Mouse (Mus musculus): Measurements from ENCODE around the gene Tex21.

DNA sequence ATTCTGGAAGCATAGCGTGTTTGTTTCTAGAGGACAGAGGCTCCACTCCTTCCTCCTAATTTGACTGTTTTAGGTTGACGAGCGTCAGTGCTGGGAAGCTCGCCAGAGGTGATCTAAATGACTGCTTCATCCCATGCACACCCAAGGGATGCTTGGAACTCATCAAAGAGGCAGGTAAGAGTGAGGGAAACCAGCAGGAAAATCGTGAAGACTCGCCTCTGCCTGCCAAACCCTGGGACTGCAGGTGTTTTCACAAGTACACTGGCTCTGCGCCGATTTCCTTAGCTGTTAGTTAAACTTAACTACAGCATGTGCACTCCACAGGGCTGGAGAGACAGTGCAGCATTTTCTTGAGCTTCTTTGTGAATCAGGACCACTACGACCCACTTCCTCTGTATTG lies 34.0 kb upstream of the Tex21 start:
- no peak for TF ChIP-seq CTCF (IDR thresholded peaks at IDR 0.05; ENCODE audit: control insufficient read depth, insufficient read depth, insufficient replicate concordance, low read depth, low read length)
- no peak for TF ChIP-seq POLR2A (IDR thresholded peaks at IDR 0.05; ENCODE audit: control insufficient read depth, low read depth, low read length)

All from testis, adult 2 months (tissue).